Mouse (Mus musculus) MEL-GATA-1-ER (cell line): ENCODE data around the gene Abca1.

Experiments
- DNase-seq: peaks from one replicate; pipeline ENCODE4 v3.0.0-alpha.2; 2012; ENCODE audit warnings: low read depth; ENCODE audit errors: extremely low read depth

Abca1 gene

GRCm38 (mm10) chr4:53088999-53089398 is 70.7 kb downstream of the Abca1 start:
- DNase-seq: no peak

- no peak for DNase-seq
These were observed 73.1 kb downstream of the Abca1 start for GRCm38 (mm10) chr4:53086636-53087035.

- DNase-seq: no peak
These were observed 74.1 kb downstream of the Abca1 start for GRCm38 (mm10) chr4:53085634-53086033.

GRCm38 (mm10) chr4:53083071-53083470 is 76.6 kb downstream of the Abca1 start:
- no peak for DNase-seq

GRCm38 (mm10) chr4:53082451-53082850 is 77.2 kb downstream of the Abca1 start:
- DNase-seq: no peak

- DNase-seq: no peak
These were observed 77.8 kb downstream of the Abca1 start for GRCm38 (mm10) chr4:53081851-53082250.

GRCm38 (mm10) chr4:53080290-53080689 is 79.4 kb downstream of the Abca1 start:
- no peak for DNase-seq

GRCm38 (mm10) chr4:53078793-53079310 is 80.8 kb downstream of the Abca1 start:
- no peak for DNase-seq

GRCm38 (mm10) chr4:53076788-53077350 is 82.8 kb downstream of the Abca1 start:
- no peak for DNase-seq

- no peak for DNase-seq
These were observed 86.7 kb downstream of the Abca1 start for GRCm38 (mm10) chr4:53073025-53073424.

GRCm38 (mm10) chr4:53062301-53063008 is 97.2 kb downstream of the Abca1 start:
- DNase-seq: no peak

- DNase-seq: no peak
These were observed 113.3 kb downstream of the Abca1 start for GRCm38 (mm10) chr4:53046238-53047022.

- no peak for DNase-seq
These were observed 113.9 kb downstream of the Abca1 start for GRCm38 (mm10) chr4:53045807-53046206.

GRCm38 (mm10) chr4:53043819-53044218 is 115.9 kb downstream of the Abca1 start:
- no peak for DNase-seq

GRCm38 (mm10) chr4:53030326-53030948 is 129.3 kb downstream of the Abca1 start:
- no peak for DNase-seq

GRCm38 (mm10) chr4:53027811-53028210 is 131.9 kb downstream of the Abca1 start:
- DNase-seq: no peak

- DNase-seq: no peak
These were observed 135.3 kb downstream of the Abca1 start for GRCm38 (mm10) chr4:53024397-53024796.

- DNase-seq: no peak
These were observed 136.3 kb downstream of the Abca1 start for GRCm38 (mm10) chr4:53023189-53023925.

GRCm38 (mm10) chr4:53018392-53018791 is 141.3 kb downstream of the Abca1 start:
- no peak for DNase-seq

GRCm38 (mm10) chr4:53015024-53015423 is 144.7 kb downstream of the Abca1 start:
- no peak for DNase-seq

GRCm38 (mm10) chr4:53014421-53014820 is 145.3 kb downstream of the Abca1 start:
- DNase-seq: no peak
